Mouse (Mus musculus): ENCODE measurements at regions not wholly inside any gene's neighbourhood (a gene's known extent, or its start where the extent isn't known, plus 50 kb on each side); places are given as distances from the start of the nearest gene placed in this dataset.

GRCm38 (mm10) chr2:107175721-107176120 is 114.7 kb upstream of the Kcna4 start:
- Histone ChIP-seq H3K27ac (ENCODE audit: low read length) (no peak overlapping the region), H3K36me3 (ENCODE audit: control insufficient read depth, insufficient read depth, low read length) (no peaks in the 10 kb centered on the region), H3K4me2 (ENCODE audit: low read length) (no peak overlapping the region), H3K27me3 (ENCODE audit: control insufficient read depth, insufficient read depth, low read depth, low read length) (no peaks in the 10 kb centered on the region), H3K9ac (ENCODE audit: low read depth, low read length) (no peak overlapping the region), H3K9me3 (replicated peaks; ENCODE audit: control insufficient read depth, low read length, poor library complexity, severe bottlenecking) (no peaks in the 10 kb centered on the region), H3K4me3 (ENCODE audit: low read depth, low read length) (no peak overlapping the region), H3K4me1 (ENCODE audit: control insufficient read depth, insufficient read depth, low read length) (no peaks in the 10 kb centered on the region)
- ATAC-seq: no peak
- 60% methylated on average over 4 of the region's 4 CpGs for WGBS

GRCm38 (mm10) chr2:107183066-107183465 is 107.4 kb upstream of the Kcna4 start:
- Histone ChIP-seq H3K4me2 (ENCODE audit: low read length) (no peak overlapping the region), H3K4me3 (ENCODE audit: low read depth, low read length) (no peak overlapping the region), H3K9ac (ENCODE audit: low read depth, low read length) (no peak overlapping the region), H3K4me1 (ENCODE audit: control insufficient read depth, insufficient read depth, low read length) (no peaks in the 10 kb centered on the region), H3K36me3 (ENCODE audit: control insufficient read depth, insufficient read depth, low read length) (no peaks in the 10 kb centered on the region), H3K9me3 (replicated peaks; ENCODE audit: control insufficient read depth, low read length, poor library complexity, severe bottlenecking) (no peaks in the 10 kb centered on the region), H3K27me3 (ENCODE audit: control insufficient read depth, insufficient read depth, low read depth, low read length) (no peaks in the 10 kb centered on the region), H3K27ac (ENCODE audit: low read length) (no peak overlapping the region)
- ATAC-seq: no peak
- 91% methylated on average over 6 of the region's 6 CpGs for WGBS

- Histone ChIP-seq H3K27ac (ENCODE audit: low read length) (no peak overlapping the region), H3K4me2 (ENCODE audit: low read length) (no peak overlapping the region), H3K27me3 (ENCODE audit: control insufficient read depth, insufficient read depth, low read depth, low read length) (no peaks in the 10 kb centered on the region), H3K4me3 (ENCODE audit: low read depth, low read length) (no peak overlapping the region), H3K4me1 (ENCODE audit: control insufficient read depth, insufficient read depth, low read length) (no peaks in the 10 kb centered on the region), H3K36me3 (ENCODE audit: control insufficient read depth, insufficient read depth, low read length) (no peaks in the 10 kb centered on the region), H3K9ac (ENCODE audit: low read depth, low read length) (no peak overlapping the region), H3K9me3 (replicated peaks; ENCODE audit: control insufficient read depth, low read length, poor library complexity, severe bottlenecking) (no peaks in the 10 kb centered on the region)
- WGBS: 26% methylated on average over 3 of the region's 3 CpGs
- ATAC-seq: peak; percentile 68
Measured at GRCm38 (mm10) chr2:107184864-107185263, 105.6 kb upstream of the Kcna4 start.

GRCm38 (mm10) chr2:107201856-107202473 is 88.5 kb upstream of the Kcna4 start:
- 89% methylated on average over 4 of the region's 4 CpGs for WGBS
- Histone ChIP-seq H3K4me1 (ENCODE audit: control insufficient read depth, insufficient read depth, low read length) (no peaks in the 10 kb centered on the region), H3K4me2 (ENCODE audit: low read length) (no peak overlapping the region), H3K9ac (ENCODE audit: low read depth, low read length) (no peak overlapping the region), H3K9me3 (replicated peaks; ENCODE audit: control insufficient read depth, low read length, poor library complexity, severe bottlenecking) (no peaks in the 10 kb centered on the region), H3K4me3 (ENCODE audit: low read depth, low read length) (no peak overlapping the region), H3K36me3 (ENCODE audit: control insufficient read depth, insufficient read depth, low read length) (no peaks in the 10 kb centered on the region), H3K27ac (ENCODE audit: low read length) (no peak overlapping the region), H3K27me3 (ENCODE audit: control insufficient read depth, insufficient read depth, low read depth, low read length) (no peaks in the 10 kb centered on the region)
- no peak for ATAC-seq

GRCm38 (mm10) chr2:107202474-107202858 is 88.0 kb upstream of the Kcna4 start:
- Histone ChIP-seq H3K9me3 (replicated peaks; ENCODE audit: control insufficient read depth, low read length, poor library complexity, severe bottlenecking) (no peaks in the 10 kb centered on the region), H3K27me3 (ENCODE audit: control insufficient read depth, insufficient read depth, low read depth, low read length) (no peaks in the 10 kb centered on the region), H3K4me2 (ENCODE audit: low read length) (no peak overlapping the region), H3K36me3 (ENCODE audit: control insufficient read depth, insufficient read depth, low read length) (no peaks in the 10 kb centered on the region), H3K4me1 (ENCODE audit: control insufficient read depth, insufficient read depth, low read length) (no peaks in the 10 kb centered on the region), H3K9ac (ENCODE audit: low read depth, low read length) (no peak overlapping the region), H3K27ac (ENCODE audit: low read length) (no peak overlapping the region), H3K4me3 (ENCODE audit: low read depth, low read length) (no peak overlapping the region)
- no peak for ATAC-seq
- WGBS: 55% methylated on average over 3 of the region's 3 CpGs

- 86% methylated on average over 1 of the region's 1 CpGs for WGBS
- Histone ChIP-seq H3K4me2 (ENCODE audit: low read length) (no peak overlapping the region), H3K4me3 (ENCODE audit: low read depth, low read length) (no peak overlapping the region), H3K27me3 (ENCODE audit: control insufficient read depth, insufficient read depth, low read depth, low read length) (no peaks in the 10 kb centered on the region), H3K9ac (ENCODE audit: low read depth, low read length) (no peak overlapping the region), H3K9me3 (replicated peaks; ENCODE audit: control insufficient read depth, low read length, poor library complexity, severe bottlenecking) (no peaks in the 10 kb centered on the region), H3K4me1 (ENCODE audit: control insufficient read depth, insufficient read depth, low read length) (no peaks in the 10 kb centered on the region), H3K36me3 (ENCODE audit: control insufficient read depth, insufficient read depth, low read length) (no peaks in the 10 kb centered on the region), H3K27ac (ENCODE audit: low read length) (no peak overlapping the region)
- ATAC-seq: no peak
Measured at GRCm38 (mm10) chr2:107221544-107221943, 68.9 kb upstream of the Kcna4 start.

- H3K27me3 ChIP-seq (ENCODE audit: control insufficient read depth, insufficient read depth, low read depth, low read length): no peaks in the 10 kb centered on the region
- WGBS: 84% methylated on average over 2 of the region's 2 CpGs
- no peak overlapping the region for H3K27ac ChIP-seq (ENCODE audit: low read length)
- H3K9me3 ChIP-seq (replicated peaks; ENCODE audit: control insufficient read depth, low read length, poor library complexity, severe bottlenecking): no peaks in the 10 kb centered on the region
- no peak overlapping the region for H3K4me3 ChIP-seq (ENCODE audit: low read depth, low read length)
- no peaks in the 10 kb centered on the region for H3K36me3 ChIP-seq (ENCODE audit: control insufficient read depth, insufficient read depth, low read length)
- no peak overlapping the region for H3K9ac ChIP-seq (ENCODE audit: low read depth, low read length)
- H3K4me2 ChIP-seq (ENCODE audit: low read length): no peak overlapping the region
- no peak for ATAC-seq
- no peaks in the 10 kb centered on the region for H3K4me1 ChIP-seq (ENCODE audit: control insufficient read depth, insufficient read depth, low read length)
Measured at GRCm38 (mm10) chr2:107224679-107225078, 65.8 kb upstream of the Kcna4 start.

- H3K4me3 ChIP-seq (ENCODE audit: low read depth, low read length): no peak overlapping the region
- H3K4me2 ChIP-seq (ENCODE audit: low read length): no peak overlapping the region
- H3K27me3 ChIP-seq (ENCODE audit: control insufficient read depth, insufficient read depth, low read depth, low read length): no peaks in the 10 kb centered on the region
- no peak for ATAC-seq
- H3K27ac ChIP-seq (ENCODE audit: low read length): no peak overlapping the region
- no peaks in the 10 kb centered on the region for H3K36me3 ChIP-seq (ENCODE audit: control insufficient read depth, insufficient read depth, low read length)
- H3K4me1 ChIP-seq (ENCODE audit: control insufficient read depth, insufficient read depth, low read length): no peaks in the 10 kb centered on the region
- H3K9ac ChIP-seq (ENCODE audit: low read depth, low read length): no peak overlapping the region
- WGBS: 93% methylated on average over 2 of the region's 2 CpGs
- H3K9me3 ChIP-seq (replicated peaks; ENCODE audit: control insufficient read depth, low read length, poor library complexity, severe bottlenecking): no peaks in the 10 kb centered on the region
Measured at GRCm38 (mm10) chr2:107227486-107227885, 63.0 kb upstream of the Kcna4 start.

- no peak for ATAC-seq
- no peaks in the 10 kb centered on the region for H3K36me3 ChIP-seq (ENCODE audit: control insufficient read depth, insufficient read depth, low read length)
- no peaks in the 10 kb centered on the region for H3K9me3 ChIP-seq (replicated peaks; ENCODE audit: control insufficient read depth, low read length, poor library complexity, severe bottlenecking)
- no peak overlapping the region for H3K9ac ChIP-seq (ENCODE audit: low read depth, low read length)
- H3K4me3 ChIP-seq (ENCODE audit: low read depth, low read length): no peak overlapping the region
- WGBS: 78% methylated on average over 1 of the region's 1 CpGs
- H3K4me1 ChIP-seq (ENCODE audit: control insufficient read depth, insufficient read depth, low read length): no peaks in the 10 kb centered on the region
- no peaks in the 10 kb centered on the region for H3K27me3 ChIP-seq (ENCODE audit: control insufficient read depth, insufficient read depth, low read depth, low read length)
- no peak overlapping the region for H3K4me2 ChIP-seq (ENCODE audit: low read length)
- no peak overlapping the region for H3K27ac ChIP-seq (ENCODE audit: low read length)
Measured at GRCm38 (mm10) chr2:107228287-107228686, 62.2 kb upstream of the Kcna4 start.

Data from midbrain, embryonic 16.5 days (tissue).